8 mouse cellular contexts compared by ENCODE assay signal in the genomic region with DNA sequence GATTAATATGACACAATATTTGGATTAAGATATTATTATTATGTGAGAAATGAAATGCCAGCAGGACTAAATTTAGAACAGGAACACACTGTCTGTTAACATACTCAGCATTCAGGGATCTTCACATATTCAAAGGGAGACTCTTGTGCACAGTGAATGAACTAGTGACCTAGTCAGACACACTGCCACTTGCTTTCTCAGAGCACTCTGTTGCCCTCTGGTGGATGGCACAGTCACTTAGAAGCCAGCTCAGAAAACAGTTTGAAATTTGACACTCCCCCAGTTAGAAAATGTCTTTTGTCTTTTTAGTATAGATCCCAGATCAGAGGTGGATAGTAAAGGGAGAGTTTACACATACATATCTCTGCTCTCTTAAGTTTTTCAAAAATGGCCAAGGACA.
A peak's percentile ranks its signal among the peaks of the same experiment; 100 is the strongest.
DNase-seq lines count a peak whose midpoint lies in the region; ATAC-seq and TF ChIP-seq lines count a peak whose summit lies in the region.

No protein-coding gene starts in this region.

- no peak overlapping the region for H3K9ac ChIP-seq in forebrain, embryonic 11.5 days (ENCODE audit: low read length)
- H3K9ac ChIP-seq in forebrain, embryonic 13.5 days, result no peak overlapping the region
- no peak overlapping the region for H3K9ac ChIP-seq in embryonic facial prominence, embryonic 11.5 days (replicated peaks; ENCODE audit: low read length)
- no peak overlapping the region for H3K9ac ChIP-seq in heart, postnatal 0 days (replicated peaks; ENCODE audit: low read depth, low read length)
- no peak overlapping the region for H3K9ac ChIP-seq in lung, postnatal 0 days (replicated peaks; ENCODE audit: low read depth)

- peak; percentile 61; the same call in 1 of the 2 replicates for ATAC-seq in forebrain, embryonic 11.5 days (replicated peaks; ENCODE audit: low FRiP score)
- ATAC-seq in forebrain, embryonic 13.5 days, result no peak
- no peak for ATAC-seq in embryonic facial prominence, embryonic 11.5 days (replicated peaks; ENCODE audit: insufficient number of reproducible peaks, low FRiP score, low TSS enrichment, low read depth)
- ATAC-seq in heart, postnatal 0 days (ENCODE audit: insufficient read depth, low read depth), result peak; percentile 60; the same call in 1 of the 2 replicates
- peak; percentile 79 for ATAC-seq in lung, postnatal 0 days

- no peaks in the 10 kb centered on the region for H3K27me3 ChIP-seq in forebrain, embryonic 11.5 days (ENCODE audit: control insufficient read depth, insufficient read depth, low read length)
- H3K27me3 ChIP-seq in forebrain, embryonic 13.5 days, result no peaks in the 10 kb centered on the region
- H3K27me3 ChIP-seq in embryonic facial prominence, embryonic 11.5 days (ENCODE audit: control insufficient read depth, insufficient read depth, low read length), result no peaks in the 10 kb centered on the region
- H3K27me3 ChIP-seq in heart, postnatal 0 days (ENCODE audit: control insufficient read depth, insufficient read depth, low read length), result no peaks in the 10 kb centered on the region
- no peaks in the 10 kb centered on the region for H3K27me3 ChIP-seq in lung, postnatal 0 days (replicated peaks; ENCODE audit: insufficient read depth, low read length)

- TF ChIP-seq EP300 in heart, postnatal 0 days (IDR thresholded peaks at IDR 0.05; ENCODE audit: low read depth), result no peak
- no peak for TF ChIP-seq EP300 in lung, postnatal 0 days (IDR thresholded peaks at IDR 0.05)

- H3K36me3 ChIP-seq in forebrain, embryonic 11.5 days (ENCODE audit: control insufficient read depth, insufficient read depth, low read length), result no peaks in the 10 kb centered on the region
- H3K36me3 ChIP-seq in forebrain, embryonic 13.5 days (ENCODE audit: poor library complexity, severe bottlenecking), result no peaks in the 10 kb centered on the region
- no peaks in the 10 kb centered on the region for H3K36me3 ChIP-seq in embryonic facial prominence, embryonic 11.5 days (replicated peaks; ENCODE audit: control insufficient read depth, insufficient read depth, low read depth, low read length)
- no peaks in the 10 kb centered on the region for H3K36me3 ChIP-seq in heart, postnatal 0 days (replicated peaks; ENCODE audit: control insufficient read depth, insufficient read depth, low read length)
- no peaks in the 10 kb centered on the region for H3K36me3 ChIP-seq in lung, postnatal 0 days (ENCODE audit: insufficient read depth, low read length)

- no peaks in the 10 kb centered on the region for H3K4me1 ChIP-seq in forebrain, embryonic 11.5 days (replicated peaks; ENCODE audit: control insufficient read depth, insufficient read depth, low read length)
- no peaks in the 10 kb centered on the region for H3K4me1 ChIP-seq in forebrain, embryonic 13.5 days
- H3K4me1 ChIP-seq in embryonic facial prominence, embryonic 11.5 days (ENCODE audit: control insufficient read depth, insufficient read depth, low read length), result no peaks in the 10 kb centered on the region
- H3K4me1 ChIP-seq in heart, postnatal 0 days (ENCODE audit: control insufficient read depth, insufficient read depth), result no peaks in the 10 kb centered on the region
- no peaks in the 10 kb centered on the region for H3K4me1 ChIP-seq in lung, postnatal 0 days (ENCODE audit: insufficient read depth, low read depth, low read length)

- TF ChIP-seq CTCF in heart, postnatal 0 days (IDR thresholded peaks at IDR 0.05; ENCODE audit: low read depth), result peak; percentile 87
- peak; percentile 92 for TF ChIP-seq CTCF in lung, postnatal 0 days (IDR thresholded peaks at IDR 0.05)

- peak; percentile 72 for DNase-seq in forebrain, embryonic 11.5 days (ENCODE audit: low spot score)
- peak; percentile 80 for DNase-seq in adrenal gland, postnatal 10 days
- peak; percentile 87 for DNase-seq in embryonic facial prominence, embryonic 11.5 days (ENCODE audit: low spot score)
- DNase-seq in heart, postnatal 0 days (ENCODE audit: low spot score), result peak; percentile 80
- DNase-seq in layer of hippocampus, adult 18-20 months (ENCODE audit: low spot score in 2 of 2), result peak; percentile 32 to 84
- peak; percentile 90 for DNase-seq in lung, postnatal 0 days (ENCODE audit: low spot score)
- peak; percentile 40 for DNase-seq in right cerebral cortex, postnatal 25 days

- no peak overlapping the region for H3K4me3 ChIP-seq in forebrain, embryonic 11.5 days (ENCODE audit: low read depth, low read length)
- H3K4me3 ChIP-seq in forebrain, embryonic 13.5 days, result no peak overlapping the region
- no peak overlapping the region for H3K4me3 ChIP-seq in embryonic facial prominence, embryonic 11.5 days (ENCODE audit: low read depth, low read length)
- no peak overlapping the region for H3K4me3 ChIP-seq in heart, postnatal 0 days (ENCODE audit: low read depth, low read length)
- H3K4me3 ChIP-seq in lung, postnatal 0 days (ENCODE audit: low read depth, low read length), result no peak overlapping the region

- no peaks in the 10 kb centered on the region for H3K9me3 ChIP-seq in forebrain, embryonic 11.5 days (ENCODE audit: control insufficient read depth, low read length)
- H3K9me3 ChIP-seq in forebrain, embryonic 13.5 days (replicated peaks), result no peaks in the 10 kb centered on the region
- H3K9me3 ChIP-seq in embryonic facial prominence, embryonic 11.5 days (replicated peaks; ENCODE audit: control insufficient read depth, low read length), result no peaks in the 10 kb centered on the region
- H3K9me3 ChIP-seq in heart, postnatal 0 days (replicated peaks; ENCODE audit: control insufficient read depth, low read length), result no peaks in the 10 kb centered on the region
- no peaks in the 10 kb centered on the region for H3K9me3 ChIP-seq in lung, postnatal 0 days (ENCODE audit: low read length)

- H3K4me2 ChIP-seq in forebrain, embryonic 11.5 days (ENCODE audit: low read depth, low read length, severe bottlenecking), result no peak overlapping the region
- no peak overlapping the region for H3K4me2 ChIP-seq in forebrain, embryonic 13.5 days
- H3K4me2 ChIP-seq in embryonic facial prominence, embryonic 11.5 days (ENCODE audit: low read depth, low read length), result no peak overlapping the region
- no peak overlapping the region for H3K4me2 ChIP-seq in heart, postnatal 0 days (ENCODE audit: low read depth, low read length)
- H3K4me2 ChIP-seq in lung, postnatal 0 days (replicated peaks; ENCODE audit: low read depth, low read length), result no peak overlapping the region

- H3K27ac ChIP-seq in forebrain, embryonic 11.5 days (ENCODE audit: low read depth, low read length), result no peak overlapping the region
- H3K27ac ChIP-seq in forebrain, embryonic 13.5 days, result no peak overlapping the region
- H3K27ac ChIP-seq in embryonic facial prominence, embryonic 11.5 days (replicated peaks; ENCODE audit: low read depth, low read length), result no peak overlapping the region
- no peak overlapping the region for H3K27ac ChIP-seq in heart, postnatal 0 days (ENCODE audit: low read depth)
- no peak overlapping the region for H3K27ac ChIP-seq in lung, postnatal 0 days (ENCODE audit: low read length)

Comparison
In these comparisons a context has a peak if more than half of its experiments do, and no peak if none do; other contexts are left out.
1. ATAC-seq: peak in forebrain, embryonic 11.5 days (single experiment), heart, postnatal 0 days (single experiment) and lung, postnatal 0 days (single experiment); none in forebrain, embryonic 13.5 days (single experiment) and embryonic facial prominence, embryonic 11.5 days (single experiment).
2. DNase-seq: peak in every context shown above with its lines; median percentile 90 in lung, postnatal 0 days; 87 in embryonic facial prominence, embryonic 11.5 days; 80 in adrenal gland, postnatal 10 days; 80 in heart, postnatal 0 days; 72 in forebrain, embryonic 11.5 days; 58 in layer of hippocampus, adult 18-20 months; 40 in right cerebral cortex, postnatal 25 days.